Mouse (Mus musculus) heart, postnatal 0 days (tissue): ENCODE measurements around the gene Cflar. TPM values are rescaled to one million over a fixed set of nuclear protein-coding genes. Genes with fewer than 3 reads are reported as not detected.
"Not testable (repeated sequence)": the region's sequence is repeated elsewhere in the genome, so short reads cannot be mapped to it uniquely, and the experiment has no call there.

Experiments used
- ATAC-seq: fragments of 200-750 bp; cut with Nextera tagmentation; 2 replicates; pipeline ENCODE4 v1.8.0; 2017; ENCODE audit warnings: low read depth, moderate number of reproducible peaks, moderate library complexity; ENCODE audit not compliant: insufficient read depth
- DNase-seq: peaks from one replicate; pipeline ENCODE4 v3.0.0-alpha.2; 2016; ENCODE audit warnings: low spot score
- H3K27ac ChIP-seq: fragments of 300-500 bp; sonication (generic); 2 replicates; pipeline ENCODE4 v1.5.1; 2014; ENCODE audit warnings: low read depth, mild to moderate bottlenecking
- H3K27me3 ChIP-seq: fragments of 300-500 bp; sonication (generic); 2 replicates; pipeline ENCODE4 v1.6.1; 2014; ENCODE audit warnings: low read length, mixed read lengths; ENCODE audit not compliant: control insufficient read depth, insufficient read depth
- H3K36me3 ChIP-seq: fragments of 300-500 bp; sonication (generic); replicated peaks from 2 replicates; pipeline ENCODE4 v1.6.1; 2014; ENCODE audit warnings: low read length, mixed read lengths; ENCODE audit not compliant: control insufficient read depth, insufficient read depth
- H3K4me1 ChIP-seq: fragments of 300-500 bp; sonication (generic); 2 replicates; pipeline ENCODE4 v1.6.1; 2014; ENCODE audit warnings: antibody characterized with exemption; ENCODE audit not compliant: control insufficient read depth, insufficient read depth
- H3K4me2 ChIP-seq: fragments of 300-500 bp; sonication (generic); 2 replicates; pipeline ENCODE4 v1.6.1; 2014; ENCODE audit warnings: low read depth, mild to moderate bottlenecking, low read length, moderate library complexity
- H3K4me3 ChIP-seq: fragments of 300-500 bp; sonication (generic); 2 replicates; pipeline ENCODE4 v1.5.1; 2014; ENCODE audit warnings: low read depth, low read length
- H3K9ac ChIP-seq: fragments of 300-500 bp; sonication (generic); replicated peaks from 2 replicates; pipeline ENCODE4 v1.6.1; 2014; ENCODE audit warnings: low read depth, low read length, mixed read lengths
- H3K9me3 ChIP-seq: fragments of 300-500 bp; sonication (generic); replicated peaks from 2 replicates; pipeline ENCODE4 v1.6.1; 2016; ENCODE audit warnings: low read length; ENCODE audit not compliant: control insufficient read depth
- CTCF ChIP-seq: IDR thresholded peaks from 2 replicates; pipeline ENCODE4 v1.5.1; 2016; ENCODE audit warnings: antibody characterized with exemption, control low read depth, low read depth
- EP300 ChIP-seq: IDR thresholded peaks from 2 replicates; pipeline ENCODE4 v1.6.1; 2016; ENCODE audit warnings: antibody characterized with exemption, low read depth
- WGBS: fragments of 180-500 bp; shearing (Covaris S2); extraction: QIAGEN DNeasy Blood & Tissue Kit; methylation state at CpG from one replicate; pipeline ENCODE4 v1.1.7; 2014; 5-methylcytosine and 5-hydroxymethylcytosine counted together
- polyA plus RNA-seq: library from polyadenylated mRNA; unstranded; fragments of >200 nt; fragmentation: Nextera tagmentation; extraction: Ambion mirVana; gene quantifications from 2 replicates; pipeline ENCODE4 v1.2.1, GENCODE M21; 2015
- total RNA-seq: library from RNA; depleted of rRNA; stranded (reverse); fragments of >200 nt; gene quantifications from 2 replicates; pipeline ENCODE4 v1.2.3, GENCODE M21; 2014; ENCODE audit warnings: low replicate concordance

Cflar gene
- total and polyA plus RNA-seq, 2 experiments from 2014 or later = 49.8 to 102 TPM

GRCm38 (mm10) chr1:58675011-58675410 is 36.3 kb upstream of the Cflar start:
- TF ChIP-seq CTCF (no peak), EP300 (no peak)
- no peaks in the 10 kb centered on the region for H3K27me3 ChIP-seq
- no peak overlapping the region for H3K9ac ChIP-seq
- H3K4me1 ChIP-seq = no peaks in the 10 kb centered on the region
- ATAC-seq = no peak
- H3K27ac ChIP-seq = no peak overlapping the region
- DNase-seq = no peak
- WGBS = 80% methylated on average over 3 of the region's 3 CpGs
- no peaks in the 10 kb centered on the region for H3K36me3 ChIP-seq
- H3K9me3 ChIP-seq = no peaks in the 10 kb centered on the region
- no peak overlapping the region for H3K4me3 ChIP-seq
- H3K4me2 ChIP-seq = no peak overlapping the region

GRCm38 (mm10) chr1:58677575-58677974 is 33.7 kb upstream of the Cflar start:
- Histone ChIP-seq H3K27me3 (no peaks in the 10 kb centered on the region), H3K9ac (no peak overlapping the region), H3K27ac (no peak overlapping the region), H3K9me3 (no peaks in the 10 kb centered on the region), H3K4me1 (no peaks in the 10 kb centered on the region), H3K4me2 (no peak overlapping the region), H3K4me3 (no peak overlapping the region), H3K36me3 (no peaks in the 10 kb centered on the region)
- no peak for ATAC-seq
- TF ChIP-seq CTCF (peak; percentile 57), EP300 (no peak)
- 100% methylated on average over 1 of the region's 1 CpGs for WGBS
- no peak for DNase-seq

GRCm38 (mm10) chr1:58678412-58678811 is 32.9 kb upstream of the Cflar start:
- 26% methylated on average over 5 of the region's 5 CpGs for WGBS
- H3K4me2 ChIP-seq, H3K4me1 ChIP-seq, H3K9ac ChIP-seq, H3K27ac ChIP-seq, H3K36me3 ChIP-seq, H3K27me3 ChIP-seq, DNase-seq, H3K4me3 ChIP-seq, H3K9me3 ChIP-seq: not testable (repeated sequence)
- 0 out of 2 replicates have a peak, but pooled peaks have one; percentile 30 for ATAC-seq

GRCm38 (mm10) chr1:58689426-58689825 is 21.9 kb upstream of the Cflar start:
- Histone ChIP-seq H3K9ac (no peak overlapping the region), H3K27me3 (no peaks in the 10 kb centered on the region), H3K36me3 (no peaks in the 10 kb centered on the region), H3K4me1 (no peaks in the 10 kb centered on the region), H3K9me3 (no peaks in the 10 kb centered on the region), H3K4me2 (no peak overlapping the region), H3K4me3 (no peak overlapping the region), H3K27ac (no peak overlapping the region)
- DNase-seq = no peak
- no peak for TF ChIP-seq CTCF
- WGBS = 88% methylated on average over 1 of the region's 1 CpGs
- no peak for ATAC-seq

GRCm38 (mm10) chr1:58690006-58690744 is 21.1 kb upstream of the Cflar start:
- Histone ChIP-seq H3K9me3 (no peaks in the 10 kb centered on the region), H3K4me2 (no peak overlapping the region), H3K9ac (no peak overlapping the region), H3K4me1 (no peaks in the 10 kb centered on the region), H3K36me3 (no peaks in the 10 kb centered on the region), H3K27me3 (no peaks in the 10 kb centered on the region), H3K27ac (no peak overlapping the region), H3K4me3 (no peak overlapping the region)
- DNase-seq (no peak), ATAC-seq (no peak)
- TF ChIP-seq EP300 (no peak), CTCF (no peak)
- 58% methylated on average over 6 of the region's 6 CpGs for WGBS

- H3K36me3 ChIP-seq, DNase-seq, H3K4me1 ChIP-seq, H3K27me3 ChIP-seq, H3K9ac ChIP-seq, H3K4me2 ChIP-seq, ATAC-seq, H3K4me3 ChIP-seq, H3K9me3 ChIP-seq, H3K27ac ChIP-seq: not testable (repeated sequence)
- WGBS = 68% methylated on average over 2 of the region's 3 CpGs
Observed at GRCm38 (mm10) chr1:58690834-58691488, 20.3 kb upstream of the Cflar start.

- ATAC-seq, H3K4me3 ChIP-seq, H3K4me1 ChIP-seq, DNase-seq, H3K9ac ChIP-seq, H3K36me3 ChIP-seq, H3K4me2 ChIP-seq, H3K27me3 ChIP-seq, H3K27ac ChIP-seq, H3K9me3 ChIP-seq: not testable (repeated sequence)
- WGBS = 42% methylated on average over 1 of the region's 1 CpGs
Observed at GRCm38 (mm10) chr1:58691718-58692117, 19.6 kb upstream of the Cflar start.
